Mouse (Mus musculus) gastrocnemius, postnatal 10 days (tissue): ENCODE measurements around the gene Mrpl2. TPM values are rescaled to one million over a fixed set of nuclear protein-coding genes. Genes with fewer than 3 reads are reported as not detected.

ENCODE experiments used
- total RNA-seq, 2 experiments: library from RNA; stranded (reverse); gene quantifications; 2 replicates each; pipeline ENCODE4 v1.2.3; 2021

The Mrpl2 gene
- total RNA-seq, 2 experiments from 2014 or later: 101 to 117 TPM

Other genes with a start within 250 kb of the Mrpl2 start
- gene Crip3, start 217.3 kb upstream of the Mrpl2 start, total RNA-seq: 1 to 10 TPM; 1.9 to 2.0 TPM
- under 1 TPM in 1 of 2 experiments, not detected in 1; 0.36 TPM for gene Slc22a7, start 207.8 kb upstream of the Mrpl2 start, total RNA-seq
- 1 to 10 TPM; 3.9 to 4.5 TPM for gene Ttbk1, start 158.6 kb upstream of the Mrpl2 start, total RNA-seq
- gene Dnph1, start 149.5 kb upstream of the Mrpl2 start, total RNA-seq: 1 to 10 TPM; 4.9 to 5.2 TPM
- 10 to 100 TPM; 11.3 to 11.5 TPM for gene Cul9, start 99.8 kb upstream of the Mrpl2 start, total RNA-seq
- gene Srf, start 90.1 kb upstream of the Mrpl2 start, total RNA-seq: 10 to 100 TPM; 66.9 to 75.5 TPM
- gene Ptk7, start 16.7 kb upstream of the Mrpl2 start, total RNA-seq: 10 to 100 TPM; 12.6 to 19.3 TPM
- gene Klc4, start 207 bp upstream of the Mrpl2 start, total RNA-seq: 10 to 100 TPM; 18.7 to 19.5 TPM
- 10 to 100 TPM; 39.8 to 50.5 TPM for gene Cul7, start 4.1 kb downstream of the Mrpl2 start, total RNA-seq
- 10 to 100 TPM; 12.8 to 18.2 TPM for gene Rrp36, start 28.1 kb downstream of the Mrpl2 start, total RNA-seq
- 10 to 100 TPM; 70.0 to 81.0 TPM for gene Mea1, start 32.6 kb downstream of the Mrpl2 start, total RNA-seq
- 100 to 1,000 TPM; 183 to 187 TPM for gene Klhdc3, start 34.7 kb downstream of the Mrpl2 start, total RNA-seq
- gene Ppp2r5d, start 58.9 kb downstream of the Mrpl2 start, total RNA-seq: 10 to 100 TPM; 37.0 to 40.6 TPM
- gene Pex6, start 65.2 kb downstream of the Mrpl2 start, total RNA-seq: 10 to 100 TPM; 10.7 to 13.3 TPM
- under 1 TPM; 0.38 to 0.68 TPM for gene Gnmt, start 82.9 kb downstream of the Mrpl2 start, total RNA-seq
- gene Cnpy3, start 106.0 kb downstream of the Mrpl2 start, total RNA-seq: 10 to 100 TPM; 18.8 to 20.5 TPM
- under 1 TPM in 1 of 2 experiments, not detected in 1; 0.19 TPM for gene Ptcra, start 117.5 kb downstream of the Mrpl2 start, total RNA-seq
- 10 to 100 TPM; 45.1 to 47.5 TPM for gene 2310039H08Rik, start 126.4 kb downstream of the Mrpl2 start, total RNA-seq
- gene Rpl7l1, start 136.4 kb downstream of the Mrpl2 start, total RNA-seq: 10 to 100 TPM; 59.4 to 70.8 TPM
- gene Bicral, start 212.3 kb downstream of the Mrpl2 start, total RNA-seq: 10 to 100 TPM in 1 of 2 experiments, 1 to 10 TPM in 1; 8.7 to 15.1 TPM
- gene Tbcc, start 244.5 kb downstream of the Mrpl2 start, total RNA-seq: 10 to 100 TPM; 15.4 to 17.7 TPM